Mouse (Mus musculus) heart, postnatal 0 days (tissue): ENCODE data around the gene Psg17.
A peak's percentile ranks its signal among the peaks of the same experiment; 100 is the strongest.

Experiments used
- CTCF ChIP-seq: IDR thresholded peaks from 2 replicates; pipeline ENCODE4 v1.5.1; 2016; ENCODE audit warnings: antibody characterized with exemption, control low read depth, low read depth
- EP300 ChIP-seq: IDR thresholded peaks from 2 replicates; pipeline ENCODE4 v1.6.1; 2016; ENCODE audit warnings: antibody characterized with exemption, low read depth

DNA sequence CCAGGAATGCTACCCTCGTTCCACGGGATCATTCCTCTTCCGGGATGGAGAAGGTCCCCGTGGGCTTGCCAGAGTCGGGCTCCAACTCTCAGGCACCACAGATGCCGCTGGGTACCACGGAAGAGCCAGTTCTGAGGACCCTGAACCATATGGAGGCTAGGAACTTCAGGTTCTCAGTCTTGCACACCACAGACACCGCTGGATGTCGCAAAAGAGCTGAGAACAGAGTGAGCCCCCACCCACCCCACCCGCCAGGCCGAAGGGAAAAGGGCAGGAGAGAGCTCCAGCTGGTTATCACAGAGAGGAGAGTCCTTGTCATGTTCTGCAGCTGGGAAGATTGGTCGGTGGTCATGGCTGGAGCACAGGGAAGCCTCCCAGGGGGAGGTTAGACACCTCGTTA, 10.9 kb upstream of the Psg17 start:
- peak; percentile 4; the same call in 1 of the 2 replicates for TF ChIP-seq CTCF
- TF ChIP-seq EP300, result no peak
